Mouse (Mus musculus): ENCODE measurements around the gene Myo18a. TPM values are rescaled to one million over a fixed set of nuclear protein-coding genes. Genes with fewer than 3 reads are reported as not detected.

The Myo18a gene
- polyA plus RNA-seq, 1 experiment from 2014 or later: 96.7 TPM

- H3K4me3 ChIP-seq (ENCODE audit: low read depth, low read length): no peak overlapping the region
- no peak overlapping the region for H3K27ac ChIP-seq (ENCODE audit: low read depth, low read length)
- no peak overlapping the region for H3K4me2 ChIP-seq
- no peaks in the 10 kb centered on the region for H3K27me3 ChIP-seq (ENCODE audit: control insufficient read depth, insufficient read depth, low read length)
- ATAC-seq (replicated peaks; ENCODE audit: insufficient number of reproducible peaks, low FRiP score, low TSS enrichment): no peak
- WGBS (ENCODE audit: insufficient replicate concordance): 89% methylated on average over 17 of the region's 17 CpGs
- H3K9ac ChIP-seq (ENCODE audit: low read depth, low read length): no peak overlapping the region
- H3K36me3 ChIP-seq (ENCODE audit: control insufficient read depth, insufficient read depth, low read length): no peaks in the 10 kb centered on the region
- H3K9me3 ChIP-seq (replicated peaks; ENCODE audit: control insufficient read depth, low read length): no peaks in the 10 kb centered on the region
- H3K4me1 ChIP-seq (ENCODE audit: control insufficient read depth, insufficient read depth, low read length): peaks cover 18% of the 10 kb centered on the region
These were observed 14.9 kb downstream of the Myo18a start for GRCm38 (mm10) chr11:77777937-77778336.

DNA sequence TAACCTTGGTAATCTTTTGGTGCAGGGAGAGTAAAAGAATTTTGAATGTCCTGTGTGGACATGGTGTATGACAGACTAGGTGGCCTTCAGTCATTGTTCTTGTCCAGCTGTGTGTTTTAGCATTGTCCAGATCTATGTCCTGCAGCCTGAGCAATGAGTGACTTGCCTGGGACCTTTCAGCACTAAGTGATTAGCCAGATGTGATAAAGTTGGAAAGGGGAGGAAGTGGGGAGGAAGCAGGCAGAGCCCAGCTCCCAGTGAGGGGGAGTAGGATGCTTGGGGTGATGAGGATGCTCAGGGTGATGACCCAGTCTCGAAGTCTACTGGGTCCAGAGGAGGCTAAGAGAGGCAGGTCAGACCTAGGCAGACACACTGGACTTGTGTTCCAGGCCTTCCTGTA lies 16.2 kb downstream of the Myo18a start:
- Histone ChIP-seq H3K9ac (ENCODE audit: low read depth, low read length) (no peak overlapping the region), H3K27me3 (ENCODE audit: control insufficient read depth, insufficient read depth, low read length) (no peaks in the 10 kb centered on the region), H3K36me3 (ENCODE audit: control insufficient read depth, insufficient read depth, low read length) (no peaks in the 10 kb centered on the region), H3K4me3 (ENCODE audit: low read depth, low read length) (no peak overlapping the region), H3K4me2 (no peak overlapping the region), H3K9me3 (replicated peaks; ENCODE audit: control insufficient read depth, low read length) (no peaks in the 10 kb centered on the region), H3K27ac (ENCODE audit: low read depth, low read length) (no peak overlapping the region), H3K4me1 (ENCODE audit: control insufficient read depth, insufficient read depth, low read length) (peaks cover 31% of the 10 kb centered on the region)
- 30% methylated on average over 1 of the region's 1 CpGs for WGBS (ENCODE audit: insufficient replicate concordance)
- ATAC-seq (replicated peaks; ENCODE audit: insufficient number of reproducible peaks, low FRiP score, low TSS enrichment): no peak

DNA sequence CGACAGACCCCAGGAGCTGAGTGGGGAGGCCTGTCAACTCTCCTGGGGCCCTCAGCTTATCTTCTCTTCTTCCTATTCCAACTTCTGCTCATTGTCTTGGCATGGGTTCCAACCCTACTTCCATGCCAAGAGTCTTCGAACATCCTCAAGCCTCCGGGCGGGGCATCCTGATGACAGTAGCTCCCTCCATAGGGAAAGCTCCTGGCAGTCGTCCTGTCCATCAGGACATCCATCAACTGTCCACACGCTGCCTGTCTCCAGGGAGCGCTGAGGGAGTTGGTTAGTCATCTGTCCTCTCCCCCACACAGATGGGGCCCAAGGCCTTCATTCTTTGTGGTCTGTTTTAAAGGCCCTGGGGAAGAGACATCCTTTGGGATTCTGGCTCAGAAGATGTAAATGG lies 18.0 kb downstream of the Myo18a start:
- H3K9me3 ChIP-seq (replicated peaks; ENCODE audit: control insufficient read depth, low read length): no peaks in the 10 kb centered on the region
- no peak for ATAC-seq (replicated peaks; ENCODE audit: insufficient number of reproducible peaks, low FRiP score, low TSS enrichment)
- no peak overlapping the region for H3K9ac ChIP-seq (ENCODE audit: low read depth, low read length)
- H3K36me3 ChIP-seq (ENCODE audit: control insufficient read depth, insufficient read depth, low read length): no peaks in the 10 kb centered on the region
- H3K27me3 ChIP-seq (ENCODE audit: control insufficient read depth, insufficient read depth, low read length): no peaks in the 10 kb centered on the region
- H3K4me1 ChIP-seq (ENCODE audit: control insufficient read depth, insufficient read depth, low read length): peaks cover 42% of the 10 kb centered on the region
- 54% methylated on average over 7 of the region's 7 CpGs for WGBS (ENCODE audit: insufficient replicate concordance)
- H3K27ac ChIP-seq (ENCODE audit: low read depth, low read length): no peak overlapping the region
- no peak overlapping the region for H3K4me2 ChIP-seq
- H3K4me3 ChIP-seq (ENCODE audit: low read depth, low read length): no peak overlapping the region

DNA sequence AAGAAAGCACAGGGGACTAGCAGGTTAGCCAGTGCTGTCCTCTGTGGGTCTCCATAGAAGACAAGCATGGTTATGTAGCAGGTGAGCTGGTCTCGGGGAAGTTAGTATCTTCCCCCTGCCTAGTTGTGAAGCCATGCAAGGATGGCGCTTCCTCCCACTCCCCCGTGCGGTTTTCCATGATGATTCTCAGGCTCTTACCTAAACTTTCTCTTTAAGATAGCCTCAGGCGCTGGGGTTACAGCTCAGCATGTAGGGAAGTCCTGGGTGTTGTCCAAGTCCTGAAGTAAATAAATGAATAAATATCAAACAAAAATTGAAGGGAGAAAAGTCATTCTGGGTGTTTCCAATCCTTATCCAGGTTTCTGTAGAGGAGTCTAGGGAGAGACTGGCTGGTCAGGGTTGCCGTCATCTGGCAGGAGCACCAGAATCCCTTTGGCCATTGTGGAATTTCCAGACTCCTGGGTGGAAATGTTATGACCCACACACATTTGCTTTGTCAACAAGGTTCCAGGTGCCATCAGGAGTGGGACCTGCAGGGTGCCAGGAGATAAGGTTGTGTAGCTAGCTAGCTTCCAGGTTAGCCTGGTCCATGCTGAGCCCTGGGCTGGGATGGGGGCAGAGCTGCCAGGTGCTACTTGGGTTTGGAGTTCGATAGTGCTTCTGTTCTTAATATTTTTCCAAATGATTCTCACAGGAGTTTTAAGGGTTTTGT lies 19.2 kb downstream of the Myo18a start:
- 81% methylated on average over 7 of the region's 7 CpGs for WGBS (ENCODE audit: insufficient replicate concordance)
- H3K4me1 ChIP-seq (ENCODE audit: control insufficient read depth, insufficient read depth, low read length): peaks cover 46% of the 10 kb centered on the region
- no peak overlapping the region for H3K27ac ChIP-seq (ENCODE audit: low read depth, low read length)
- no peaks in the 10 kb centered on the region for H3K36me3 ChIP-seq (ENCODE audit: control insufficient read depth, insufficient read depth, low read length)
- no peaks in the 10 kb centered on the region for H3K27me3 ChIP-seq (ENCODE audit: control insufficient read depth, insufficient read depth, low read length)
- H3K9me3 ChIP-seq (replicated peaks; ENCODE audit: control insufficient read depth, low read length): no peaks in the 10 kb centered on the region
- ATAC-seq (replicated peaks; ENCODE audit: insufficient number of reproducible peaks, low FRiP score, low TSS enrichment): no peak
- H3K4me2 ChIP-seq: no peak overlapping the region
- H3K4me3 ChIP-seq (ENCODE audit: low read depth, low read length): no peak overlapping the region
- no peak overlapping the region for H3K9ac ChIP-seq (ENCODE audit: low read depth, low read length)

- no peak; the same call in 1 of the 2 replicates for ATAC-seq (replicated peaks; ENCODE audit: insufficient number of reproducible peaks, low FRiP score, low TSS enrichment)
- Histone ChIP-seq H3K27ac (ENCODE audit: low read depth, low read length) (peak overlapping the region; percentile 96; the same call in 1 of the 2 replicates), H3K4me3 (ENCODE audit: low read depth, low read length) (no peak overlapping the region), H3K36me3 (ENCODE audit: control insufficient read depth, insufficient read depth, low read length) (no peaks in the 10 kb centered on the region), H3K4me1 (ENCODE audit: control insufficient read depth, insufficient read depth, low read length) (peaks cover 46% of the 10 kb centered on the region), H3K4me2 (peak overlapping the region; percentile 31; the same call in 1 of the 2 replicates), H3K9ac (ENCODE audit: low read depth, low read length) (peak overlapping the region; percentile 28; the same call in 1 of the 2 replicates), H3K9me3 (replicated peaks; ENCODE audit: control insufficient read depth, low read length) (no peaks in the 10 kb centered on the region), H3K27me3 (ENCODE audit: control insufficient read depth, insufficient read depth, low read length) (no peaks in the 10 kb centered on the region)
- WGBS (ENCODE audit: insufficient replicate concordance): 55% methylated on average over 10 of the region's 10 CpGs
These were observed 20.2 kb downstream of the Myo18a start for GRCm38 (mm10) chr11:77783211-77783746.

DNA sequence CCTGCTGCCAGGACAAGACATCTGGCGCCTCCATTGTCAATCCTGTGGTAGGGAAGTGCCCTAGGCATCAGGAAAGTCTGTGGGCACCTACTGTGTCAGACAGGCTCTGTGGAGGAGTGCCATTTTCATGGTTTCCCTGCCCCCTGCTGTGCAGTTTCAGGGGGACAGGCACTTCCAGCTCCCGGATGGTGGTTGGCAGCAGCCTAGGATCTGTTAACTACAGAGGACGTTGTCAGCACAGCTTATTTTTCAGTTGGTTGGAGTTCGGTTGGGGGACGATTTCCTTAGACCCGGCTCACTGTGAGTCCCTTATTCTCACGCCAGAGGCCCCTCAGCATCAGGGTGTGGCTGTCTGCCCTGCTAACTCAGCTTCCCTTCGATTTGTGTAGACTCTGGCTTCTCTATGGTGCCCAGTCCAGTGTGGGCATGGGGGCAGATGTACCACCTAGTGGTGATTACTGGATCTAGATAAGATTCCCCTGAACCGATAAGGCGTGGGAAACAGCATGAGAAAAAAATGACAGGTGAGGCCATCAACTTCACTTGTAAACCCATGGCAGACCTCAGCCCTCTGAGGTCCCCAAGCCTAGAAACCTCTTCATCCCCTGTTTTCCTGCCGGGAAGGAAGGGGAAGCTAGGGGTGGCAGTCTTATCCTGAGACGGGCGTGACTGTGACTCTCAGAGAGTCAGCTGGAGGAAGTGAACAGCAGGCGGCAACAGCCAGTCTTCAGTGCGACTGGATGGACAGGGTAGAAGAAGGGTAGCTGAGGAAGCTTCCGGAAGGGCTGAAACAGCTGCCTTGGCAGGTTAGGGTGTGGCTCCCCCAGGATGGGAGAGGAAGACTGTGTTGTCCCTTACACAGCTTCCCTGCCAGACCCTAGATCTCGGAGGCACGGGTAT lies 21.0 kb downstream of the Myo18a start:
- peak overlapping the region; percentile 96 for H3K27ac ChIP-seq (ENCODE audit: low read depth, low read length)
- 42% methylated on average over 18 of the region's 18 CpGs for WGBS (ENCODE audit: insufficient replicate concordance)
- no peak; the same call in 1 of the 2 replicates for ATAC-seq (replicated peaks; ENCODE audit: insufficient number of reproducible peaks, low FRiP score, low TSS enrichment)

GRCm38 (mm10) chr11:77784894-77785293 lies 21.8 kb downstream of the Myo18a start:
- Histone ChIP-seq H3K27me3 (ENCODE audit: control insufficient read depth, insufficient read depth, low read length) (no peaks in the 10 kb centered on the region), H3K36me3 (ENCODE audit: control insufficient read depth, insufficient read depth, low read length) (no peaks in the 10 kb centered on the region), H3K9ac (ENCODE audit: low read depth, low read length) (no peak overlapping the region), H3K27ac (ENCODE audit: low read depth, low read length) (peak overlapping the region; percentile 96), H3K4me1 (ENCODE audit: control insufficient read depth, insufficient read depth, low read length) (peaks cover 39% of the 10 kb centered on the region), H3K4me3 (ENCODE audit: low read depth, low read length) (no peak overlapping the region), H3K9me3 (replicated peaks; ENCODE audit: control insufficient read depth, low read length) (no peaks in the 10 kb centered on the region), H3K4me2 (peak overlapping the region; percentile 33)
- WGBS (ENCODE audit: insufficient replicate concordance): 43% methylated on average over 9 of the region's 9 CpGs
- ATAC-seq (replicated peaks; ENCODE audit: insufficient number of reproducible peaks, low FRiP score, low TSS enrichment): no peak

More for the DNA sequence above, 21.0 kb downstream of the Myo18a start:
- peak overlapping the region; percentile 23; the same call in 1 of the 2 replicates for H3K9ac ChIP-seq (ENCODE audit: low read depth, low read length)
- H3K4me2 ChIP-seq: peak overlapping the region; percentile 33
- H3K27me3 ChIP-seq (ENCODE audit: control insufficient read depth, insufficient read depth, low read length): no peaks in the 10 kb centered on the region
- H3K36me3 ChIP-seq (ENCODE audit: control insufficient read depth, insufficient read depth, low read length): no peaks in the 10 kb centered on the region
- H3K4me3 ChIP-seq (ENCODE audit: low read depth, low read length): no peak overlapping the region
- peaks cover 43% of the 10 kb centered on the region for H3K4me1 ChIP-seq (ENCODE audit: control insufficient read depth, insufficient read depth, low read length)
- H3K9me3 ChIP-seq (replicated peaks; ENCODE audit: control insufficient read depth, low read length): no peaks in the 10 kb centered on the region

- Histone ChIP-seq H3K9ac (ENCODE audit: low read depth, low read length) (peak overlapping the region; percentile 59; the same call in 1 of the 2 replicates), H3K4me3 (ENCODE audit: low read depth, low read length) (no peak overlapping the region), H3K4me1 (ENCODE audit: control insufficient read depth, insufficient read depth, low read length) (peaks cover 44% of the 10 kb centered on the region)
These were observed 22.3 kb downstream of the Myo18a start for GRCm38 (mm10) chr11:77785396-77785767.

More at GRCm38 (mm10) chr11:77785396-77785767, 22.3 kb downstream of the Myo18a start:
- 5% methylated on average over 5 of the region's 5 CpGs for WGBS (ENCODE audit: insufficient replicate concordance)
- Histone ChIP-seq H3K4me2 (peak overlapping the region; percentile 33), H3K27ac (ENCODE audit: low read depth, low read length) (peak overlapping the region; percentile 96), H3K9me3 (replicated peaks; ENCODE audit: control insufficient read depth, low read length) (no peaks in the 10 kb centered on the region), H3K27me3 (ENCODE audit: control insufficient read depth, insufficient read depth, low read length) (no peaks in the 10 kb centered on the region), H3K36me3 (ENCODE audit: control insufficient read depth, insufficient read depth, low read length) (no peaks in the 10 kb centered on the region)
- ATAC-seq (replicated peaks; ENCODE audit: insufficient number of reproducible peaks, low FRiP score, low TSS enrichment): peak; percentile 33; the same call in 1 of the 2 replicates

Data from heart, embryonic 11.5 days (tissue).